Mouse (Mus musculus): ENCODE data around the gene Drg1.
"Not testable (repeated sequence)": the region's sequence is repeated elsewhere in the genome, so short reads cannot be mapped to it uniquely, and the experiment has no call there.

Gene Drg1

GRCm38 (mm10) chr11:3146806-3147205 is 119.4 kb downstream of the Drg1 start:
- in situ Hi-C loops (cut with MboI; ENCODE audit: unreplicated experiment in 2 of 2): not testable (repeated sequence)

GRCm38 (mm10) chr11:3145359-3146165 is 120.7 kb downstream of the Drg1 start:
- in situ Hi-C loops (cut with MboI; ENCODE audit: unreplicated experiment in 2 of 2): not testable (repeated sequence)

DNA sequence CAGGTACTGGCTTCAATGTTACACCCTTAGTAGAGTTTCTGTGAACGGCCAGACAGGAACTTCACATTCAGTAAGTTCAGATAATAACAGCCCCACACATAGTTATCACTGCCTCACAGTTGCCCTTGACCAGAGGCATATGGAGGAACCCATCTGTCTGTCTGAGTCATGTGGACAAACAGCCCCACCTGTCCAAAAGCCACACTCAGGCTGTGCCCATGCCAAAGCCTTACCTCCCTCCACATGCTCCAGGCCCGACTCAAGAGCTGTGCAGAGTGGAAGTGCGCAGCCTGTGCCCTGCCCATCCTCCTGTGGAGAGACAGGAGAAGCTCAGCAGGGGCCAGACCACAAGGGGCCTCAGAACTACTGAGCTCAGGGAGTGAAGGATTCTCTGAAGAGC is 122.2 kb downstream of the Drg1 start:
- in situ Hi-C loops (cut with MboI; ENCODE audit: unreplicated experiment in 2 of 2): not testable (repeated sequence)

- in situ Hi-C loops (cut with MboI; ENCODE audit: unreplicated experiment in 2 of 2): not testable (repeated sequence)
These were observed 123.8 kb downstream of the Drg1 start for GRCm38 (mm10) chr11:3142413-3142812.

GRCm38 (mm10) chr11:3140967-3141535 is 125.2 kb downstream of the Drg1 start:
- in situ Hi-C loops (cut with MboI; ENCODE audit: unreplicated experiment in 2 of 2): not testable (repeated sequence)

- in situ Hi-C loops (cut with MboI; ENCODE audit: unreplicated experiment in 2 of 2): not testable (repeated sequence)
These were observed 127.9 kb downstream of the Drg1 start for GRCm38 (mm10) chr11:3138323-3138722.
